Mouse (Mus musculus): ENCODE data around the gene Gm11214. TPM values are rescaled to one million over a fixed set of nuclear protein-coding genes. Genes with fewer than 3 reads are reported as not detected.

The Gm11214 gene
- polyA plus RNA-seq, 1 experiment from 2014 or later: not detected

DNA sequence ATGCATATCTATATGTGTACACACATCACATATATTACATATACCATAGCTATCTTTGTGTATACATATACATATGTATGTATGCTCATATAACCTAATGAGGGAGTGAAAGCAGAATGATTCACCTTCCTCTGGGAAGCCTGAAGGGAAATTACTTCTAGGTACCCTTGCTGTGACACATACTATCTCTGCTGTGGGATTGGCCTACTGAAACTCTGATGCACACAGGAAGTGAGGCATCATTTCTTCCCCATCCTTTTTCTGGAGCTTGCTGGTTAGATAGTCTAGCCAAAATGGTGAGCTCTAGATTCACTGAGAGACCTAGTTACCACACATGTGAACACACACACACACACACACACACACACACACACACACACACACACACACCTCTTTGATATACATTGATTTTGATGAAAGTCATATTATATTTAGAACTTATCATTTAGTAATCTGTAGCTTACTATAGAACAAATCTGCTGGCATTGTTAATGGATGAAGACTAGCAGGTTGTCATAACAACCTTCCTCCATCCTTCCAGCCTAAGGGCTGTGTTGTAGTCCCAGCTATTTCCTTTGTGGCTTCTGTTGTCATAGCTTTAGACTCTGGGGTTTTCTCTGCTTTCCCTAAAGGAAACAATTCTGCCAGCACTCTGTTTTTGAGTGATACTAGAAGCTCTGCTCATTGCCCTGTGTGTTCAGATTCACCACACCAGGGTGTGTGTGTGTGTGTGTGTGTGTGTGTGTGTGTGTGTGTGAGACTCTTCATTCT lies 19.0 kb downstream of the Gm11214 start:
- no peak overlapping the region for H3K4me2 ChIP-seq (ENCODE audit: low read length)
- no peaks in the 10 kb centered on the region for H3K27me3 ChIP-seq (ENCODE audit: insufficient read depth, low read length)
- no peak overlapping the region for H3K9ac ChIP-seq (ENCODE audit: low read depth, low read length)
- no peak overlapping the region for H3K4me3 ChIP-seq (replicated peaks; ENCODE audit: low read depth, low read length)
- no peaks in the 10 kb centered on the region for H3K36me3 ChIP-seq (ENCODE audit: insufficient read depth, low read length)
- no peak for DNase-seq (ENCODE audit: low spot score)
- no peak for ATAC-seq (replicated peaks; ENCODE audit: low FRiP score, low read depth)
- H3K4me1 ChIP-seq (replicated peaks; ENCODE audit: insufficient read depth, low read length): no peaks in the 10 kb centered on the region
- no peak overlapping the region for H3K27ac ChIP-seq
- H3K9me3 ChIP-seq (replicated peaks; ENCODE audit: low read length): no peaks in the 10 kb centered on the region
- no peak for TF ChIP-seq CTCF (IDR thresholded peaks at IDR 0.05; ENCODE audit: low read depth)

DNA sequence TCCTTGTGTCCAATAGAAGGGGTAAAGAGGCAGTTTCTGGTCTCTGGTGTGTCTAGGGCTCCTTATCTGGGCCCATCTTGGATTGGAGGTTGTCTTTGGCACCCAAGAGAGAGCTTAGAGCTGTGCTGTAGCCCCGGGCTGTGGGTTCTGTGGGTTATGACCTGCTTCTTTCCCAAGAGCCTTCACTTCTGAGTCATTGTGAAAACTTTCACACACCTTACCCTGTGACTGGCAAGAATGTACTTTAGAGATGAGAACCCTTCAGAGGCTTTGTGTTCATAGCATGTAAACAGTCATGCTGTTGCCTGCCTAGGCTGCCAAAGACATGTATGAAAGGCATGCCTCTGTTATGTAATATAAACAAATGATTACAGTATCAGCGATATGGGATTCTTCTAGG lies 23.3 kb downstream of the Gm11214 start:
- ATAC-seq (replicated peaks; ENCODE audit: low FRiP score, low read depth) (no peak), DNase-seq (ENCODE audit: low spot score) (no peak)
- TF ChIP-seq CTCF (IDR thresholded peaks at IDR 0.05; ENCODE audit: low read depth): no peak
- H3K4me1 ChIP-seq (replicated peaks; ENCODE audit: insufficient read depth, low read length): no peaks in the 10 kb centered on the region
- H3K36me3 ChIP-seq (ENCODE audit: insufficient read depth, low read length): no peaks in the 10 kb centered on the region
- H3K9ac ChIP-seq (ENCODE audit: low read depth, low read length): no peak overlapping the region
- no peak overlapping the region for H3K4me2 ChIP-seq (ENCODE audit: low read length)
- WGBS: 72% methylated on average over 2 of the region's 2 CpGs
- H3K27ac ChIP-seq: no peak overlapping the region
- no peak overlapping the region for H3K4me3 ChIP-seq (replicated peaks; ENCODE audit: low read depth, low read length)
- H3K9me3 ChIP-seq (replicated peaks; ENCODE audit: low read length): no peaks in the 10 kb centered on the region
- no peaks in the 10 kb centered on the region for H3K27me3 ChIP-seq (ENCODE audit: insufficient read depth, low read length)

DNA sequence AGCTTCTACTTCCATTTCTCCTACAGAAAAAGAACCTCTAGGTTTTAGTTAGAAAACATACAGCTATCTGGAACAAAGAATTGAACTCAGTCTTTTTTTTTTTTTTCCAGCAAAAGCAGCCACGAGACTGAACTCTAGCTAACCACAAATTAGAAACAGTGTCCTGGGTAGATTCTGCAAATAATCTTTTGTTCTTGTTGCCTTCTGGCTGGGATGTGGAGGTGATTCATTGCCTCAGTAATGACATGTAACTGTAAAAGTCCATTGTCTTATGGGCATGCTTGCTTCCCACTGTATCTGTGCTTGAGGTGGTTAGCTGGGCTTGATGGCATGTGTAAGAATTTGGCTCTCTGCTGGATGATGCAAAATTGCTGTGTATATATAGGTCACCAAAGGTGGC lies 24.6 kb downstream of the Gm11214 start:
- no peaks in the 10 kb centered on the region for H3K27me3 ChIP-seq (ENCODE audit: insufficient read depth, low read length)
- no peak for ATAC-seq (replicated peaks; ENCODE audit: low FRiP score, low read depth)
- 48% methylated on average over 1 of the region's 1 CpGs for WGBS

DNA sequence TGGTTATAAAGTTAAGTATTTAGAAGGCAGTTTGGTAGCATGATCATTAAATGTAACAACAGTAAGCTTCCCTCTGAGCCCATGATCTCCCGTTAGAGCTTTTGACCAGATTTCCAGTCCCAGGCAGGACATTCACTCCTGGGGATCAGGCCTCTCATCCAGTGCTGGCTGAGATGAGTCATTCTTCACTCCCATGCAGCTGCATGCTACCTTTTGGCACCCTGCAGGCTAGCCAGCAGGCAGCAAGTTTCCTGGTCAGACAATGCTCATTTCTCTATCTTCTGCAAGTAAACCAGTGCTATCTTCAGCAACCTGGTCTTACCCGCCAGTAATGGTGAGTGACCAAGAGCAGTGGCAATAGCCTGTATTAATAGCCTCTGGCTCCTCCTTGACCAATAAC lies 30.0 kb downstream of the Gm11214 start:
- Histone ChIP-seq H3K9ac (ENCODE audit: low read depth, low read length) (no peak overlapping the region), H3K36me3 (ENCODE audit: insufficient read depth, low read length) (no peaks in the 10 kb centered on the region)
- WGBS: 81% methylated on average over 2 of the region's 2 CpGs

More for the DNA sequence above, 24.6 kb downstream of the Gm11214 start:
- no peaks in the 10 kb centered on the region for H3K36me3 ChIP-seq (ENCODE audit: insufficient read depth, low read length)
- DNase-seq (ENCODE audit: low spot score): no peak
- no peak overlapping the region for H3K4me2 ChIP-seq (ENCODE audit: low read length)
- H3K27ac ChIP-seq: no peak overlapping the region
- H3K4me1 ChIP-seq (replicated peaks; ENCODE audit: insufficient read depth, low read length): no peaks in the 10 kb centered on the region
- no peak overlapping the region for H3K4me3 ChIP-seq (replicated peaks; ENCODE audit: low read depth, low read length)
- no peaks in the 10 kb centered on the region for H3K9me3 ChIP-seq (replicated peaks; ENCODE audit: low read length)
- TF ChIP-seq CTCF (IDR thresholded peaks at IDR 0.05; ENCODE audit: low read depth): no peak
- H3K9ac ChIP-seq (ENCODE audit: low read depth, low read length): no peak overlapping the region

DNA sequence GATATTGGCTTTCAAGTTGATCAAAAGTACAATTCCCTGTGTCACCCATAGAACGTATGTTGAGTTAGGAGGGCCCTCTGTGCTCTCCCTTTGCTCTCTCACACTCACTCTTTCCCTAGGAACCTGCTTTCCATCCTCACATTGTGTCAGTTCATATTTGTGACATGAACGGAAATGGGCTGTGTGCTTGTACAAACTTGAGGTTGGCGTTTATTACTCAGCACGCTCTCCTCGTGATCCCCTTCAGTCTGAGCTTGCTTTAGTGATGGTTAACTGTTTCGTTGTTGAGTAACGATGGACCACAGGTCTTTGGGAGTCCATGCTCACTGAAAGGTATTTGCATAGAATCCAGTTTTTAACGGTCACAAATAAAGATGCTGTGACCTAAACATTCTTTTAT lies 36.1 kb downstream of the Gm11214 start:
- H3K9ac ChIP-seq (ENCODE audit: low read depth, low read length): no peak overlapping the region
- no peaks in the 10 kb centered on the region for H3K4me1 ChIP-seq (replicated peaks; ENCODE audit: insufficient read depth, low read length)
- no peak overlapping the region for H3K27ac ChIP-seq
- no peak overlapping the region for H3K4me2 ChIP-seq (ENCODE audit: low read length)
- no peak for TF ChIP-seq CTCF (IDR thresholded peaks at IDR 0.05; ENCODE audit: low read depth)
- H3K27me3 ChIP-seq (ENCODE audit: insufficient read depth, low read length): no peaks in the 10 kb centered on the region
- no peaks in the 10 kb centered on the region for H3K36me3 ChIP-seq (ENCODE audit: insufficient read depth, low read length)
- WGBS: 78% methylated on average over 8 of the region's 8 CpGs
- DNase-seq (ENCODE audit: low spot score) (no peak), ATAC-seq (replicated peaks; ENCODE audit: low FRiP score, low read depth) (no peak)
- no peak overlapping the region for H3K4me3 ChIP-seq (replicated peaks; ENCODE audit: low read depth, low read length)
- no peaks in the 10 kb centered on the region for H3K9me3 ChIP-seq (replicated peaks; ENCODE audit: low read length)

More for the DNA sequence above, 30.0 kb downstream of the Gm11214 start:
- DNase-seq (ENCODE audit: low spot score): no peak
- Histone ChIP-seq H3K9me3 (replicated peaks; ENCODE audit: low read length) (no peaks in the 10 kb centered on the region), H3K4me3 (replicated peaks; ENCODE audit: low read depth, low read length) (no peak overlapping the region), H3K4me1 (replicated peaks; ENCODE audit: insufficient read depth, low read length) (no peaks in the 10 kb centered on the region), H3K27ac (no peak overlapping the region), H3K27me3 (ENCODE audit: insufficient read depth, low read length) (no peaks in the 10 kb centered on the region), H3K4me2 (ENCODE audit: low read length) (no peak overlapping the region)
- TF ChIP-seq CTCF (IDR thresholded peaks at IDR 0.05; ENCODE audit: low read depth): no peak
- no peak for ATAC-seq (replicated peaks; ENCODE audit: low FRiP score, low read depth)

DNA sequence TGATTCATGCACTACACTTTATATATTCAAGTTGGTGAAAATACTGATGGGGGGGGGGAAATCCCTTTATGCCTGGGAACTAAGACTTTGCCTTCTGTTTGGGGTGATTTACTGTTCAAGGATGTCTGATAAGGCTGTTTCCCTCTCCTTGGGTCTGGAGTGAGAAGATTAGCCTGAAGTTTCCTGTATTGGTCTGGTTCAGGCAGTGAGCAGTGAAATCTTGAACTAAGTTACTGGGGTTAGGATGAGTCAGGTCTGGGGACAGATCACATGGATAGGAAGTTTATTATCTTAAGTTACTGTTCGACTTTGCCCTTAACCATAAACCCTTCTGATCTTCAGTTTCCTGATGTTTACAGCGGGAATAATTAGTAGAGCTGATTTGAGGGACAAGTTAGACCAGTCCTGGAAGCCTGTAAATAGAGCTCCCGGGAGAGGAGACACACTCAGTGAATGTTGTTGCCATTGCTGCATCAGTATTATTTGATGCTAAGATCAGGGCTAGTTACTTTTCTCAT lies 37.6 kb downstream of the Gm11214 start:
- DNase-seq (ENCODE audit: low spot score): peak; percentile 20
- H3K4me1 ChIP-seq (replicated peaks; ENCODE audit: insufficient read depth, low read length): no peaks in the 10 kb centered on the region
- no peaks in the 10 kb centered on the region for H3K36me3 ChIP-seq (ENCODE audit: insufficient read depth, low read length)
- no peak for TF ChIP-seq CTCF (IDR thresholded peaks at IDR 0.05; ENCODE audit: low read depth)
- ATAC-seq (replicated peaks; ENCODE audit: low FRiP score, low read depth): no peak
- H3K9me3 ChIP-seq (replicated peaks; ENCODE audit: low read length): no peaks in the 10 kb centered on the region
- no peak overlapping the region for H3K27ac ChIP-seq
- H3K4me2 ChIP-seq (ENCODE audit: low read length): no peak overlapping the region
- H3K4me3 ChIP-seq (replicated peaks; ENCODE audit: low read depth, low read length): no peak overlapping the region
- H3K27me3 ChIP-seq (ENCODE audit: insufficient read depth, low read length): no peaks in the 10 kb centered on the region
- no peak overlapping the region for H3K9ac ChIP-seq (ENCODE audit: low read depth, low read length)
- WGBS: 27% methylated on average over 3 of the region's 3 CpGs
